Comparison of ENCODE assay signal across 13 mouse cellular contexts in genomic region chr2:145197076-145197475, GRCm38 (mm10). TPM values are rescaled to one million over a fixed set of nuclear protein-coding genes. Genes with fewer than 3 reads are reported as not detected.
A peak's percentile ranks its signal among the peaks of the same experiment; 100 is the strongest.
DNase-seq lines count a peak whose midpoint lies in the region; ATAC-seq and TF ChIP-seq lines count a peak whose summit lies in the region.
"Had no signal": no experiment of that assay in that cellular context is flagged by ENCODE, and none has a peak within 500 bp of the region (broad histone marks: within the 10 kb centered on the region; RNA-seq: fewer than 3 reads in every experiment).

No protein-coding gene starts in this region.

- H3K27ac ChIP-seq in hindbrain, embryonic 16.5 days (ENCODE audit: low read depth, low read length), result no peak overlapping the region
- H3K27ac ChIP-seq in hindbrain, embryonic 10.5 days, result no peak overlapping the region
- H3K27ac ChIP-seq in midbrain, postnatal 0 days (ENCODE audit: low read depth, low read length), result no peak overlapping the region
- no peak overlapping the region for H3K27ac ChIP-seq in forebrain, postnatal 0 days (ENCODE audit: low read depth, low read length)
- H3K27ac ChIP-seq: limb, embryonic 15.5 days had no signal

- no peak overlapping the region for H3K4me3 ChIP-seq in hindbrain, embryonic 16.5 days (ENCODE audit: low read length)
- no peak overlapping the region for H3K4me3 ChIP-seq in hindbrain, embryonic 10.5 days
- no peak overlapping the region for H3K4me3 ChIP-seq in midbrain, postnatal 0 days (ENCODE audit: low read depth, low read length)
- no peak overlapping the region for H3K4me3 ChIP-seq in forebrain, postnatal 0 days (ENCODE audit: low read depth, low read length)
- H3K4me3 ChIP-seq: limb, embryonic 15.5 days had no signal

- no peaks in the 10 kb centered on the region for H3K9me3 ChIP-seq in hindbrain, embryonic 16.5 days (ENCODE audit: control insufficient read depth, low read length)
- no peaks in the 10 kb centered on the region for H3K9me3 ChIP-seq in hindbrain, embryonic 10.5 days
- H3K9me3 ChIP-seq in midbrain, postnatal 0 days (ENCODE audit: low read length), result no peaks in the 10 kb centered on the region
- H3K9me3 ChIP-seq in forebrain, postnatal 0 days (ENCODE audit: low read length), result no peaks in the 10 kb centered on the region
- H3K9me3 ChIP-seq: limb, embryonic 15.5 days had no signal

- TF ChIP-seq CTCF in midbrain, postnatal 0 days (IDR thresholded peaks at IDR 0.05), result no peak
- no peak for TF ChIP-seq CTCF in forebrain, postnatal 0 days (IDR thresholded peaks at IDR 0.05; ENCODE audit: low read depth)

- H3K9ac ChIP-seq in hindbrain, embryonic 16.5 days (ENCODE audit: low read depth, low read length), result no peak overlapping the region
- no peak overlapping the region for H3K9ac ChIP-seq in midbrain, postnatal 0 days (replicated peaks; ENCODE audit: low read length, poor library complexity, severe bottlenecking)
- no peak overlapping the region for H3K9ac ChIP-seq in forebrain, postnatal 0 days
- H3K9ac ChIP-seq: limb, embryonic 15.5 days had no signal

- no peaks in the 10 kb centered on the region for H3K4me1 ChIP-seq in hindbrain, embryonic 16.5 days (ENCODE audit: control insufficient read depth, insufficient read depth, low read depth, low read length)
- no peaks in the 10 kb centered on the region for H3K4me1 ChIP-seq in hindbrain, embryonic 10.5 days (replicated peaks)
- no peaks in the 10 kb centered on the region for H3K4me1 ChIP-seq in midbrain, postnatal 0 days (ENCODE audit: insufficient read depth, low read length)
- H3K4me1 ChIP-seq in forebrain, postnatal 0 days (ENCODE audit: insufficient read depth), result no peaks in the 10 kb centered on the region
- H3K4me1 ChIP-seq: limb, embryonic 15.5 days had no signal

- no peak for DNase-seq in hindbrain, embryonic 10.5 days (ENCODE audit: low spot score)
- peak; percentile 67 to 72 for DNase-seq in frontal cortex, adult 2 months (ENCODE audit: extremely low spot score in 1 of 2, low spot score in 1 of 2)
- DNase-seq in left cerebral cortex, postnatal 36 days (ENCODE audit: low spot score in 2 of 2), result peak; percentile 39 to 44
- peak; percentile 4 for DNase-seq in splenic B cell, adult 2 months (ENCODE audit: low read depth, low spot score)
- DNase-seq in midbrain, postnatal 0 days (ENCODE audit: low spot score), result no peak
- no peak for DNase-seq in embryo, embryonic 11 days
- no peak for DNase-seq in forebrain, postnatal 0 days
- DNase-seq: B cell, adult 2 months; kidney, adult 18-20 months had no signal

- intact Hi-C loops in left cerebral cortex, postnatal 36 days (cut with DNase I), result no loop called here

- H3K27me3 ChIP-seq in hindbrain, embryonic 16.5 days (replicated peaks; ENCODE audit: control insufficient read depth, insufficient read depth, low read length), result no peaks in the 10 kb centered on the region
- no peaks in the 10 kb centered on the region for H3K27me3 ChIP-seq in hindbrain, embryonic 10.5 days (ENCODE audit: insufficient read depth, poor library complexity, severe bottlenecking)
- no peaks in the 10 kb centered on the region for H3K27me3 ChIP-seq in splenic B cell, adult 2 months (ENCODE audit: control insufficient read depth, insufficient read depth, low read length, poor library complexity, severe bottlenecking)
- H3K27me3 ChIP-seq in midbrain, postnatal 0 days (ENCODE audit: insufficient read depth, low read length), result no peaks in the 10 kb centered on the region
- H3K27me3 ChIP-seq in forebrain, postnatal 0 days (ENCODE audit: insufficient read depth, low read length), result no peaks in the 10 kb centered on the region
- H3K27me3 ChIP-seq: limb, embryonic 15.5 days had no signal

- H3K36me3 ChIP-seq in hindbrain, embryonic 16.5 days (ENCODE audit: control insufficient read depth, insufficient read depth, low read length), result no peaks in the 10 kb centered on the region
- H3K36me3 ChIP-seq in hindbrain, embryonic 10.5 days, result no peaks in the 10 kb centered on the region
- no peaks in the 10 kb centered on the region for H3K36me3 ChIP-seq in splenic B cell, adult 2 months (ENCODE audit: control insufficient read depth, insufficient read depth, low read length, poor library complexity, severe bottlenecking)
- no peaks in the 10 kb centered on the region for H3K36me3 ChIP-seq in midbrain, postnatal 0 days (ENCODE audit: insufficient read depth, low read length)
- no peaks in the 10 kb centered on the region; the same call in 1 of the 2 replicates for H3K36me3 ChIP-seq in forebrain, postnatal 0 days (ENCODE audit: insufficient read depth)
- H3K36me3 ChIP-seq: limb, embryonic 15.5 days had no signal

- 0 out of 2 replicates have a peak, but pooled peaks have one; percentile 6 for ATAC-seq in hindbrain, embryonic 16.5 days
- no peak for ATAC-seq in midbrain, postnatal 0 days (ENCODE audit: low FRiP score)
- ATAC-seq in forebrain, postnatal 0 days, result no peak

- 92% methylated on average over 4 of the region's 4 CpGs for WGBS in hindbrain, embryonic 16.5 days
- 97% methylated on average over 4 of the region's 4 CpGs for WGBS in hindbrain, embryonic 10.5 days
- WGBS in midbrain, postnatal 0 days, result 92% methylated on average over 4 of the region's 4 CpGs
- 86% methylated on average over 4 of the region's 4 CpGs for WGBS in forebrain, postnatal 0 days

- H3K4me2 ChIP-seq in hindbrain, embryonic 16.5 days (ENCODE audit: low read length), result no peak overlapping the region
- H3K4me2 ChIP-seq in midbrain, postnatal 0 days (ENCODE audit: low read depth, low read length, poor library complexity, severe bottlenecking), result no peak overlapping the region
- H3K4me2 ChIP-seq in forebrain, postnatal 0 days (ENCODE audit: low read depth), result no peak overlapping the region
- H3K4me2 ChIP-seq: heart, embryonic 11.5 days; limb, embryonic 15.5 days; midbrain, embryonic 11.5 days had no signal

RNA-seq across cellular contexts. Expression of gene Slc24a3, which starts 29.5 kb away (rescaled TPM):
- polyA plus RNA-seq in hindbrain, embryonic 16.5 days (2015; fragmentation: Nextera tagmentation; extraction: Ambion mirVana), result 11.7 and 13.6 TPM in 2 replicates
- 0.71 and 1.2 TPM in 2 replicates for polyA plus RNA-seq in hindbrain, embryonic 10.5 days (2016; fragmentation: Nextera tagmentation; extraction: Ambion mirVana)
- polyA plus RNA-seq in frontal cortex, adult 2 months (2012; rRNA removed), result 49.1 and 63.8 TPM in 2 replicates
- total RNA-seq in left cerebral cortex, postnatal 36 days (2021), result 100 to 1,000 TPM; 117 to 120 TPM
- total RNA-seq in midbrain, postnatal 0 days (2014; rRNA removed), result 65.7 and 68.8 TPM in 2 replicates
- polyA plus RNA-seq in midbrain, postnatal 0 days (2015; fragmentation: Nextera tagmentation; extraction: Ambion mirVana), result 33.9 and 34.5 TPM in 2 replicates
- total RNA-seq in forebrain, postnatal 0 days (2014; rRNA removed), result 31.7 and 40.6 TPM in 2 replicates
- polyA plus RNA-seq in forebrain, postnatal 0 days (2015; fragmentation: Nextera tagmentation; extraction: Ambion mirVana), result 15.3 and 27.0 TPM in 2 replicates

Comparison
In these comparisons a context has a peak if more than half of its experiments do, and no peak if none do; other contexts are left out.
1. DNase-seq: peak in frontal cortex, adult 2 months (2 of 2), left cerebral cortex, postnatal 36 days (2 of 2) and splenic B cell, adult 2 months (single experiment); none in hindbrain, embryonic 10.5 days (single experiment), midbrain, postnatal 0 days (single experiment), embryo, embryonic 11 days (single experiment) and forebrain, postnatal 0 days (single experiment).